Mouse (Mus musculus): ENCODE measurements around the gene Pde6g.

DNA sequence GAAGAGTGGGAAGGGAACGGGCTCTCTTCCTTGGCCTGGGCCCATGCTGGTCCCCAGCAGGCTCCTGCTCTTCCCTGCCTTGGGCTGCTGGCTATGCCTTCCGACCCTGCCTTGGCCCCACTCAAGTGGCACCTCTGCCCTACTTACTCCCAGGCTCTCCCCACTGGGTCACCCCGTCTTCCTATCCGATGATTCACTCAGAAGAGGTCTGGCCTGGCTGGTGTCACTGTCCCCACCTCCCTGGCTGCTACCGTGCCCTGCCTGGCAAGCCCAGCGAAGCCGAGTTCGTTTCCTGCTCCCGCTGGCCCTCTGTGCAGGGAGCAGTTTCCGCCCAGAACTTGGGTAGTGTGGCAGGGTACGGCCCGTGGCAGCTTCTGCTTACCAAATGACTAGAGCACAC is 44.9 kb upstream of the Pde6g start:
- TF ChIP-seq POLR2A (IDR thresholded peaks at IDR 0.05; ENCODE audit: control insufficient read depth, low read depth, low read length) (no peak), CTCF (IDR thresholded peaks at IDR 0.05; ENCODE audit: control insufficient read depth, insufficient read depth, insufficient replicate concordance, low read depth, low read length) (no peak)

Data from testis, adult 2 months (tissue).